Mouse (Mus musculus): Measurements from ENCODE around the gene Tomm20.

The Tomm20 gene

GRCm38 (mm10) chr8:126962871-126963270 lies 17.2 kb upstream of the Tomm20 start:
- no peak for DNase-seq (ENCODE audit: low spot score in 2 of 2)

GRCm38 (mm10) chr8:126961516-126961915 lies 15.9 kb upstream of the Tomm20 start:
- no peak for DNase-seq (ENCODE audit: low spot score in 2 of 2)

GRCm38 (mm10) chr8:126951900-126952636 lies 6.4 kb upstream of the Tomm20 start:
- no peak for DNase-seq (ENCODE audit: low spot score in 2 of 2)

- DNase-seq (ENCODE audit: low spot score in 2 of 2), result no peak
Measured at GRCm38 (mm10) chr8:126949527-126949926, 3.9 kb upstream of the Tomm20 start.

- no peak for DNase-seq (ENCODE audit: low spot score in 2 of 2)
Measured at GRCm38 (mm10) chr8:126946444-126946843, 800 bp upstream of the Tomm20 start.

GRCm38 (mm10) chr8:126944781-126945691 lies 608 bp downstream of the Tomm20 start:
- peak; percentile 25 to 72 for DNase-seq (ENCODE audit: low spot score in 2 of 2)

- no peak for DNase-seq (ENCODE audit: low spot score in 2 of 2)
Measured at GRCm38 (mm10) chr8:126943565-126943964, 2.1 kb downstream of the Tomm20 start.

GRCm38 (mm10) chr8:126937337-126937736 lies 8.3 kb downstream of the Tomm20 start:
- DNase-seq (ENCODE audit: low spot score in 2 of 2), result no peak

- DNase-seq (ENCODE audit: low spot score in 2 of 2), result no peak
Measured at GRCm38 (mm10) chr8:126935932-126936331, 9.7 kb downstream of the Tomm20 start.

- DNase-seq (ENCODE audit: low spot score in 2 of 2), result no peak
Measured at GRCm38 (mm10) chr8:126935387-126935786, 10.3 kb downstream of the Tomm20 start.

GRCm38 (mm10) chr8:126932656-126933055 lies 13.0 kb downstream of the Tomm20 start:
- DNase-seq (ENCODE audit: low spot score in 2 of 2), result no peak

GRCm38 (mm10) chr8:126932249-126932648 lies 13.4 kb downstream of the Tomm20 start:
- DNase-seq (ENCODE audit: low spot score in 2 of 2), result no peak

GRCm38 (mm10) chr8:126931720-126932119 lies 13.9 kb downstream of the Tomm20 start:
- no peak for DNase-seq (ENCODE audit: low spot score in 2 of 2)

GRCm38 (mm10) chr8:126929607-126930161 lies 16.0 kb downstream of the Tomm20 start:
- peak; percentile 73 to 88 for DNase-seq (ENCODE audit: low spot score in 2 of 2)

GRCm38 (mm10) chr8:126928755-126929505 lies 16.7 kb downstream of the Tomm20 start:
- no peak for DNase-seq (ENCODE audit: low spot score in 2 of 2)

GRCm38 (mm10) chr8:126928028-126928427 lies 17.6 kb downstream of the Tomm20 start:
- no peak for DNase-seq (ENCODE audit: low spot score in 2 of 2)

- DNase-seq (ENCODE audit: low spot score in 2 of 2), result no peak
Measured at GRCm38 (mm10) chr8:126927058-126927457, 18.6 kb downstream of the Tomm20 start.

GRCm38 (mm10) chr8:126922981-126923380 lies 22.7 kb downstream of the Tomm20 start:
- no peak for DNase-seq (ENCODE audit: low spot score in 2 of 2)

GRCm38 (mm10) chr8:126921432-126921831 lies 24.2 kb downstream of the Tomm20 start:
- no peak for DNase-seq (ENCODE audit: low spot score in 2 of 2)

GRCm38 (mm10) chr8:126920845-126921244 lies 24.8 kb downstream of the Tomm20 start:
- peak in 1 of 2 experiments; percentile 59 for DNase-seq (ENCODE audit: low spot score in 2 of 2)

GRCm38 (mm10) chr8:126920386-126920785 lies 25.3 kb downstream of the Tomm20 start:
- DNase-seq (ENCODE audit: low spot score in 2 of 2), result no peak

- DNase-seq (ENCODE audit: low spot score in 2 of 2), result peak in 1 of 2 experiments; percentile 51
Measured at GRCm38 (mm10) chr8:126919703-126920102, 25.9 kb downstream of the Tomm20 start.
